24 mouse cellular contexts compared by ENCODE assay signal in genomic region chr10:105513777-105514322, GRCm38 (mm10).
DNase-seq lines count a peak whose midpoint lies in the region; ATAC-seq and TF ChIP-seq lines count a peak whose summit lies in the region.
"Had no signal": no experiment of that assay in that cellular context is flagged by ENCODE, and none has a peak within 500 bp of the region (broad histone marks: within the 10 kb centered on the region; RNA-seq: fewer than 3 reads in every experiment).

No protein-coding gene starts in this region.

- no peak overlapping the region for H3K4me2 ChIP-seq in liver, embryonic 11.5 days
- H3K4me2 ChIP-seq in liver, postnatal 0 days (ENCODE audit: low read depth, low read length), result no peak overlapping the region
- 0 out of 2 replicates have a peak overlapping the region, but pooled peaks have one; percentile 4 for H3K4me2 ChIP-seq in lung, embryonic 16.5 days (ENCODE audit: low read depth, low read length)
- H3K4me2 ChIP-seq: forebrain, embryonic 13.5 days; heart, embryonic 11.5 days; hindbrain, embryonic 13.5 days had no signal

- no peaks in the 10 kb centered on the region for H3K4me1 ChIP-seq in liver, embryonic 11.5 days (replicated peaks; ENCODE audit: control insufficient read depth, insufficient read depth, low read length)
- no peaks in the 10 kb centered on the region for H3K4me1 ChIP-seq in liver, postnatal 0 days (ENCODE audit: insufficient read depth)
- H3K4me1 ChIP-seq in lung, embryonic 16.5 days (replicated peaks; ENCODE audit: control insufficient read depth, insufficient read depth, low read length), result peaks cover 5% of the 10 kb centered on the region; the same call in 1 of the 2 replicates
- peaks cover 16% of the 10 kb centered on the region for H3K4me1 ChIP-seq in G1E (ENCODE audit: insufficient read depth, low read depth, low read length)

- H3K27me3 ChIP-seq in liver, embryonic 11.5 days (replicated peaks; ENCODE audit: control insufficient read depth, insufficient read depth, low read length), result no peaks in the 10 kb centered on the region
- no peaks in the 10 kb centered on the region for H3K27me3 ChIP-seq in liver, postnatal 0 days (ENCODE audit: insufficient read depth, low read length)
- no peaks in the 10 kb centered on the region for H3K27me3 ChIP-seq in lung, embryonic 16.5 days (ENCODE audit: control insufficient read depth, insufficient read depth, low read depth, low read length)
- H3K27me3 ChIP-seq in G1E (ENCODE audit: insufficient read depth, low read length), result no peaks in the 10 kb centered on the region
- H3K27me3 ChIP-seq: CH12.LX; forebrain, embryonic 13.5 days; hindbrain, embryonic 13.5 days; Patski had no signal

- no peak overlapping the region for H3K27ac ChIP-seq in liver, embryonic 11.5 days (ENCODE audit: low read depth, low read length)
- H3K27ac ChIP-seq in liver, postnatal 0 days (ENCODE audit: low read depth), result no peak overlapping the region
- H3K27ac ChIP-seq in lung, embryonic 16.5 days (ENCODE audit: low read length), result peak overlapping the region; percentile 53
- H3K27ac ChIP-seq: forebrain, embryonic 10.5 days; forebrain, embryonic 13.5 days; gastrocnemius, adult 2 months; hindbrain, embryonic 10.5 days; hindbrain, embryonic 13.5 days had no signal

- H3K36me3 ChIP-seq in liver, embryonic 11.5 days (ENCODE audit: control insufficient read depth, insufficient read depth, low read length), result no peaks in the 10 kb centered on the region
- H3K36me3 ChIP-seq in liver, postnatal 0 days (replicated peaks; ENCODE audit: insufficient read depth, low read length), result no peaks in the 10 kb centered on the region
- no peaks in the 10 kb centered on the region for H3K36me3 ChIP-seq in lung, embryonic 16.5 days (ENCODE audit: control insufficient read depth, insufficient read depth, low read length)
- H3K36me3 ChIP-seq in G1E (replicated peaks), result no peaks in the 10 kb centered on the region
- H3K36me3 ChIP-seq: forebrain, embryonic 10.5 days; hindbrain, embryonic 10.5 days; hindbrain, embryonic 13.5 days had no signal

- no peak for DNase-seq in liver, embryonic 11.5 days (ENCODE audit: low spot score)
- DNase-seq in liver, postnatal 0 days, result no peak
- DNase-seq in lung, postnatal 4 days, result no peak
- no peak for DNase-seq in G1E (ENCODE audit: low spot score)
- DNase-seq in MEL-GATA-1-ER (ENCODE audit: extremely low read depth, low read depth), result peak; percentile 13
- DNase-seq: adrenal gland, postnatal 10 days; adrenal gland, postnatal 36 days; B cell, adult 2 months; cerebellum, adult 18-20 months; cerebellum, adult 9-10 months; cerebellum, postnatal 14 days; forebrain, postnatal 0 days; gastrocnemius, adult 2 months; gastrocnemius, postnatal 14 days had no signal

- 72% methylated on average over 7 of the region's 7 CpGs for WGBS in liver, embryonic 11.5 days
- 73% methylated on average over 7 of the region's 7 CpGs for WGBS in liver, postnatal 0 days (ENCODE audit: insufficient replicate concordance)
- WGBS in lung, embryonic 16.5 days, result 64% methylated on average over 7 of the region's 7 CpGs

- no peaks in the 10 kb centered on the region for H3K9me3 ChIP-seq in liver, embryonic 11.5 days (ENCODE audit: control insufficient read depth, low read length)
- no peaks in the 10 kb centered on the region for H3K9me3 ChIP-seq in liver, postnatal 0 days (ENCODE audit: low read length)
- H3K9me3 ChIP-seq in lung, embryonic 16.5 days (ENCODE audit: control insufficient read depth, low read length), result no peaks in the 10 kb centered on the region
- no peaks in the 10 kb centered on the region for H3K9me3 ChIP-seq in G1E (replicated peaks)
- H3K9me3 ChIP-seq: forebrain, embryonic 10.5 days; forebrain, embryonic 13.5 days; hindbrain, embryonic 10.5 days; hindbrain, embryonic 13.5 days had no signal

- no peak for TF ChIP-seq CTCF in liver, postnatal 0 days (IDR thresholded peaks at IDR 0.05; ENCODE audit: low read depth)
- TF ChIP-seq CTCF in G1E (IDR thresholded peaks at IDR 0.05; ENCODE audit: low read depth, low read length), result no peak

- ATAC-seq in liver, embryonic 11.5 days (replicated peaks; ENCODE audit: low FRiP score), result peak; percentile 57; the same call in 1 of the 2 replicates
- no peak for ATAC-seq in liver, postnatal 0 days
- ATAC-seq in lung, embryonic 16.5 days (ENCODE audit: low read depth), result peak; percentile 51
- ATAC-seq in G1E (ENCODE audit: extremely low read depth, insufficient number of reproducible peaks, low FRiP score, poor library complexity, severe bottlenecking), result peak; percentile 73
- no peak for ATAC-seq in granulocyte monocyte progenitor cell, adult 5-6 weeks (replicated peaks; ENCODE audit: poor library complexity, severe bottlenecking)
- ATAC-seq: forebrain, embryonic 13.5 days; forebrain, postnatal 0 days; hindbrain, embryonic 16.5 days; Patski had no signal

- H3K4me3 ChIP-seq in liver, embryonic 11.5 days (ENCODE audit: low read depth, low read length), result no peak overlapping the region
- H3K4me3 ChIP-seq in liver, postnatal 0 days (ENCODE audit: low read depth, low read length), result no peak overlapping the region
- no peak overlapping the region for H3K4me3 ChIP-seq in lung, embryonic 16.5 days (ENCODE audit: low read length)
- no peak overlapping the region for H3K4me3 ChIP-seq in G1E (ENCODE audit: low read depth, low read length)
- H3K4me3 ChIP-seq: forebrain, embryonic 10.5 days; forebrain, embryonic 13.5 days; gastrocnemius, adult 2 months; hindbrain, embryonic 10.5 days; hindbrain, embryonic 13.5 days had no signal

- TF ChIP-seq EP300 in liver, postnatal 0 days (IDR thresholded peaks at IDR 0.05; ENCODE audit: low read depth), result no peak

- H3K9ac ChIP-seq in liver, embryonic 11.5 days (ENCODE audit: low read depth, low read length), result no peak overlapping the region
- no peak overlapping the region for H3K9ac ChIP-seq in liver, postnatal 0 days (replicated peaks)
- H3K9ac ChIP-seq in lung, embryonic 16.5 days (ENCODE audit: low read length), result no peak overlapping the region
- H3K9ac ChIP-seq: forebrain, embryonic 13.5 days; forebrain, postnatal 0 days; hindbrain, embryonic 13.5 days had no signal

Comparison
In these comparisons a context has a peak if more than half of its experiments do, and no peak if none do; other contexts are left out.
1. ATAC-seq: peak in liver, embryonic 11.5 days (single experiment), lung, embryonic 16.5 days (single experiment) and G1E (single experiment); none in liver, postnatal 0 days (single experiment) and granulocyte monocyte progenitor cell, adult 5-6 weeks (single experiment).